Mouse (Mus musculus) cerebellum, adult 2 months (tissue): Measurements from ENCODE around the gene Phgdh. TPM values are rescaled to one million over a fixed set of nuclear protein-coding genes. Genes with fewer than 3 reads are reported as not detected.
"Not testable (repeated sequence)": the region's sequence is repeated elsewhere in the genome, so short reads cannot be mapped to it uniquely, and the experiment has no call there.

Experiments used
- DNase-seq, 2 experiments: peaks; one replicate each; pipeline ENCODE4 v3.0.0; 2021
- H3K27ac ChIP-seq: fragments of 200-500 bp; 2 replicates; pipeline ENCODE4 v1.5.1; 2012; ENCODE audit warnings: low read length, control low read depth, inconsistent platforms; ENCODE audit not compliant: insufficient read depth
- H3K27me3 ChIP-seq: fragments of 200-500 bp; 2 replicates; pipeline ENCODE4 v1.6.1; 2012; ENCODE audit warnings: inconsistent platforms, mild to moderate bottlenecking, low read length, moderate library complexity; ENCODE audit not compliant: control insufficient read depth, insufficient read depth
- H3K4me1 ChIP-seq: fragments of 200-500 bp; 2 replicates; pipeline ENCODE4 v1.6.1; 2011; ENCODE audit warnings: low read length; ENCODE audit not compliant: control insufficient read depth, insufficient read depth
- H3K4me3 ChIP-seq: fragments of 200-500 bp; replicated peaks from 2 replicates; pipeline ENCODE3; 2011; ENCODE audit warnings: mild to moderate bottlenecking, low read depth, low read length, control low read depth; ENCODE audit not compliant: insufficient read depth
- CTCF ChIP-seq: fragments of 200-500 bp; IDR thresholded peaks from 2 replicates; pipeline ENCODE4 v1.5.1; 2011; ENCODE audit warnings: low read depth, mild to moderate bottlenecking, control low read depth, low read length, moderate library complexity, borderline replicate concordance; ENCODE audit not compliant: insufficient read depth
- POLR2A ChIP-seq: fragments of 200-500 bp; IDR thresholded peaks from 2 replicates; pipeline ENCODE4 v1.6.1; 2011; ENCODE audit warnings: low read length, control low read depth, borderline replicate concordance; ENCODE audit not compliant: insufficient read depth
- WGBS: fragments of 180-500 bp; shearing (Covaris S2); methylation state at CpG from one replicate; pipeline ENCODE4 v1.1.7; 2018; 5-methylcytosine and 5-hydroxymethylcytosine counted together
- polyA plus RNA-seq: library from polyadenylated mRNA; depleted of rRNA; stranded (reverse); fragments of >200 nt; gene quantifications from 2 replicates; pipeline ENCODE4 v1.2.3, GENCODE M21; 2012; rRNA removed

The Phgdh gene
- 98.0 and 106 TPM in 2 replicates for polyA plus RNA-seq

GRCm38 (mm10) chr3:98339706-98340109 is at the start of gene Phgdh:
Phgdh (minus strand) TSS chr3:98339990.
- 2% methylated on average over 10 of the region's 10 CpGs for WGBS
- not testable (repeated sequence) for H3K4me1 ChIP-seq, H3K27ac ChIP-seq, H3K27me3 ChIP-seq
- peak in 1 of 2 experiments; percentile 43 for DNase-seq
- peak within 1 kb of the TSS; percentile 53 for H3K4me3 ChIP-seq

DNA sequence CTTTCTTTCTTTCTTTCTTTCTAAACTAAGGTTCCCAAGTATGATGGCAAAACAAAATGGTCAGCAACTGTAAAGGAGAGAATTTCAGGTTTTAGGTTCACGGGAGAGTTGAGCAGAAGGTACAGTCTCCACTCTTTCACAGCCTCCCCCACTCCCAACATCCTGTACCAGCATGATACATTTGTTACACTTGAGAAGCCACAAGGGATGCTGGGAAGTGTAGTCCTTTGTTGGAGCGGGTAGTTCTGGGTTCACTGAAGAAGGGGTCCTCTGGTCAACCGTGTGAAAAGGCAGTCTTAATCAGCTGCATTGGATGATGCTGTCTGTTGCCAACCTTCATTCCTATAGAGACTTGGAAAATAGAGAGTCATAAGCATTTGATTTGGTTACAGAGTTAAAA is 49.5 kb upstream of the Phgdh start:
- H3K27me3 ChIP-seq = no peaks in the 10 kb centered on the region
- WGBS = 27% methylated on average over 3 of the region's 3 CpGs
- H3K4me1 ChIP-seq = peaks cover 5% of the 10 kb centered on the region
- no peak overlapping the region for H3K4me3 ChIP-seq
- TF ChIP-seq CTCF (no peak), POLR2A (no peak)
- peak in 1 of 2 experiments; percentile 41 for DNase-seq
- no peak overlapping the region for H3K27ac ChIP-seq

DNA sequence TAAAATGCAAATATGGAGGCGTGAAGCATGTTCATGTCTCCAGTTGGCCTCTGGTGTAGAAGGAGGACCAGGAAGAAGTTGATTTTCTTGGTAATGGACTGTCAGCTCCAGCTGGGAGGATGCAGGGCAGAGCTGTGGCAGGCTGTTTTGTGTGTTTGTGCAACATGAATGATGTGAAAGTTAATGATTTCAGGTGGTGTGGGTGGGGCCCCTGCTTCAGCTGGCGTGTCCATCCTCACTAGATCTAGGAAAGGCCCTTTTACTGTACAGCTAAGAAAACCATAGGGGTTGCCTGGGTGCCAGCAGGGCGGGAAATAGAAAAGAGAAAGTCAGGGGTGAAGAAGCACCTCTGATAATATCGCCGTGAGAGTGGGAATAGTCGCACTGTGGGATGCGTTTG is 48.0 kb upstream of the Phgdh start:
- TF ChIP-seq CTCF (no peak), POLR2A (no peak)
- Histone ChIP-seq H3K4me3 (no peak overlapping the region), H3K4me1 (peaks cover 5% of the 10 kb centered on the region), H3K27me3 (no peaks in the 10 kb centered on the region), H3K27ac (no peak overlapping the region)
- DNase-seq = no peak
- 65% methylated on average over 7 of the region's 7 CpGs for WGBS

- Histone ChIP-seq H3K4me1 (peaks cover 5% of the 10 kb centered on the region), H3K27ac (no peak overlapping the region), H3K4me3 (no peak overlapping the region), H3K27me3 (no peaks in the 10 kb centered on the region)
- TF ChIP-seq POLR2A = no peak
- TF ChIP-seq CTCF = no peak
- WGBS = 41% methylated on average over 4 of the region's 4 CpGs
- no peak for DNase-seq
These were observed 47.3 kb upstream of the Phgdh start for GRCm38 (mm10) chr3:98387086-98387485.

- no peaks in the 10 kb centered on the region for H3K27me3 ChIP-seq
- H3K4me3 ChIP-seq = peak overlapping the region; percentile 84
- 5% methylated on average over 21 of the region's 21 CpGs for whole genome bisulfite sequencing
- TF ChIP-seq POLR2A = no peak
- no peak for TF ChIP-seq CTCF
- peak overlapping the region; percentile 58 for H3K27ac ChIP-seq
- H3K4me1 ChIP-seq = peaks cover 5% of the 10 kb centered on the region
- peak; percentile 58 to 59 for DNase-seq
These were observed 43.4 kb upstream of the Phgdh start for GRCm38 (mm10) chr3:98383024-98383790.

GRCm38 (mm10) chr3:98382246-98382939 is 42.6 kb upstream of the Phgdh start, which contains the start of gene Zfp697:
Zfp697 (plus strand) TSS chr3:98382461.
- WGBS = under 1% methylated on average over 42 of the region's 42 CpGs
- H3K4me1 ChIP-seq = peaks cover 5% of the 10 kb centered on the region
- peak; percentile 90 for TF ChIP-seq POLR2A
- no peak for TF ChIP-seq CTCF

DNA sequence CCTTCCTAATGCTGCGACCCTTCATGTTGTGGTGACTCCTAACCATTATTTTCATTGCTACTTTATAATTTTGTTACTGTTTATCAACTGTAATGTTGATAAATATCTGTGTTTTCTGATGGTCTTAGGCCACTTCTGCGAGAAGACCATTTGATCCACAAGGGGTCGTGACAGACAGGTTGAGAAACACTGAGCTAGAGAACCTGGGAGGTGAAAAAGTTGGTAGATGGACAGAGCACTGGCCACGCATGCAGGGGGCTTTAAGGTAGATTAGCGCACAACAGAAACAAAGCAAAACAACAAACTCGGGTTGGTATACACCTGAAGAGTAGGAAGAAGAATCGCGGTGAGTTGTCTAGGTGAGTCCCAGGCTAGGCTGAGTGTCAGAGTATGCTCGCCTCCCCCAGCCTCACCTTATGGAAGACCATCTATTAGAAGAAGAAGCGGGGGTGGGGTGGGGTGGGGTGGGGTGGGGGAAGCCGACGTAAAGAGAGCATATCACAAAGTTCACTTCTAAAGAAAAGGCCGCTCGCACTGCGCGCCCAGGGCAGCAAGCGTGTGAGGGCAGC is 42.0 kb upstream of the Phgdh start:
- TF ChIP-seq CTCF = peak; percentile 48
- TF ChIP-seq POLR2A = no peak
- 6% methylated on average over 17 of the region's 17 CpGs for WGBS
- peak; percentile 17 to 25 for DNase-seq
- Histone ChIP-seq H3K4me3 (peak overlapping the region; percentile 84), H3K27me3 (no peaks in the 10 kb centered on the region), H3K27ac (no peak overlapping the region), H3K4me1 (peaks cover 4% of the 10 kb centered on the region)

More at GRCm38 (mm10) chr3:98382246-98382939, 42.6 kb upstream of the Phgdh start, which contains the start of gene Zfp697:
- H3K4me3 ChIP-seq = peak within 1 kb of the TSS; percentile 84
- peak; percentile 92 for DNase-seq
- peak within 1 kb of the TSS; percentile 58 for H3K27ac ChIP-seq
- H3K27me3 ChIP-seq = no peaks in the 10 kb centered on the region
